Mouse (Mus musculus) hindbrain, embryonic 11.5 days (tissue): ENCODE data around the gene Inf2. TPM values are rescaled to one million over a fixed set of nuclear protein-coding genes. Genes with fewer than 3 reads are reported as not detected.

ENCODE experiments used
- ATAC-seq: fragments of 200-750 bp; cut with Nextera tagmentation; 2 replicates; pipeline ENCODE4 v1.8.0; 2017; ENCODE audit warnings: mild to moderate bottlenecking, moderate TSS enrichment, moderate library complexity; ENCODE audit not compliant: low FRiP score
- DNase-seq: peaks from one replicate; pipeline ENCODE4 v3.0.0-alpha.2; 2015; ENCODE audit warnings: low spot score
- H3K27ac ChIP-seq: fragments of 300-500 bp; sonication (generic); 2 replicates; pipeline ENCODE4 v1.5.1; 2014; ENCODE audit warnings: mild to moderate bottlenecking, low read depth, low read length
- H3K27me3 ChIP-seq: fragments of 300-500 bp; sonication (generic); 2 replicates; pipeline ENCODE4 v1.6.1; 2014; ENCODE audit warnings: mild to moderate bottlenecking, low read length, moderate library complexity, mixed read lengths; ENCODE audit not compliant: control insufficient read depth, insufficient read depth
- H3K36me3 ChIP-seq: fragments of 300-500 bp; sonication (generic); 2 replicates; pipeline ENCODE4 v1.6.1; 2014; ENCODE audit warnings: mild to moderate bottlenecking, low read length, moderate library complexity, mixed read lengths; ENCODE audit not compliant: control insufficient read depth, insufficient read depth
- H3K4me1 ChIP-seq: fragments of 300-500 bp; sonication (generic); replicated peaks from 2 replicates; pipeline ENCODE4 v1.6.1; 2014; ENCODE audit warnings: low read length, mixed read lengths; ENCODE audit not compliant: control insufficient read depth, insufficient read depth
- H3K4me2 ChIP-seq: fragments of 300-500 bp; sonication (generic); replicated peaks from 2 replicates; pipeline ENCODE4 v1.6.1; 2014; ENCODE audit warnings: mild to moderate bottlenecking, low read depth, low read length
- H3K4me3 ChIP-seq: fragments of 300-500 bp; sonication (generic); 2 replicates; pipeline ENCODE4 v1.5.1; 2014; ENCODE audit warnings: low read depth, low read length
- H3K9ac ChIP-seq: fragments of 300-500 bp; sonication (generic); 2 replicates; pipeline ENCODE4 v1.6.1; 2014; ENCODE audit warnings: low read depth, low read length
- H3K9me3 ChIP-seq: fragments of 300-500 bp; sonication (generic); 2 replicates; pipeline ENCODE4 v1.6.1; 2016; ENCODE audit warnings: low read length; ENCODE audit not compliant: control insufficient read depth
- WGBS: fragments of 180-500 bp; shearing (Covaris S2); extraction: QIAGEN DNeasy Blood & Tissue Kit; methylation state at CpG from one replicate; pipeline ENCODE4 v1.1.7; 2014; 5-methylcytosine and 5-hydroxymethylcytosine counted together
- polyA plus RNA-seq: library from polyadenylated mRNA; unstranded; fragments of >200 nt; fragmentation: Nextera tagmentation; extraction: Ambion mirVana; gene quantifications from 2 replicates; pipeline ENCODE4 v1.2.1, GENCODE M21; 2014

Inf2 gene
- polyA plus RNA-seq, 1 experiment from 2014 or later, result 1.2 TPM

GRCm38 (mm10) chr12:112621900-112622299 lies 33.3 kb downstream of the Inf2 start:
- 83% methylated on average over 3 of the region's 3 CpGs for WGBS
- Histone ChIP-seq H3K9me3 (no peaks in the 10 kb centered on the region), H3K27me3 (peaks cover 26% of the 10 kb centered on the region), H3K36me3 (no peaks in the 10 kb centered on the region), H3K4me1 (peaks cover 6% of the 10 kb centered on the region; the same call in 1 of the 2 replicates), H3K4me2 (no peak overlapping the region), H3K9ac (no peak overlapping the region), H3K27ac (no peak overlapping the region), H3K4me3 (no peak overlapping the region)
- no peak for DNase-seq
- no peak for ATAC-seq

- Histone ChIP-seq H3K9me3 (no peaks in the 10 kb centered on the region), H3K27ac (no peak overlapping the region), H3K4me1 (peaks cover 6% of the 10 kb centered on the region; the same call in 1 of the 2 replicates), H3K27me3 (peaks cover 26% of the 10 kb centered on the region), H3K36me3 (no peaks in the 10 kb centered on the region), H3K9ac (no peak overlapping the region), H3K4me3 (no peak overlapping the region), H3K4me2 (no peak overlapping the region)
- DNase-seq (peak; percentile 83), ATAC-seq (no peak)
- WGBS, result 23% methylated on average over 2 of the region's 2 CpGs
These were observed 35.2 kb downstream of the Inf2 start for GRCm38 (mm10) chr12:112623742-112624141.

GRCm38 (mm10) chr12:112625700-112626099 lies 37.1 kb downstream of the Inf2 start:
- Histone ChIP-seq H3K27ac (no peak overlapping the region), H3K9ac (no peak overlapping the region), H3K4me2 (no peak overlapping the region), H3K4me1 (no peaks in the 10 kb centered on the region), H3K27me3 (peaks cover 13% of the 10 kb centered on the region), H3K4me3 (no peak overlapping the region), H3K36me3 (no peaks in the 10 kb centered on the region), H3K9me3 (no peaks in the 10 kb centered on the region)
- ATAC-seq (no peak), DNase-seq (no peak)
- WGBS, result 90% methylated on average over 4 of the region's 4 CpGs

- no peak overlapping the region for H3K4me3 ChIP-seq
- ATAC-seq (no peak), DNase-seq (no peak)
- no peaks in the 10 kb centered on the region for H3K36me3 ChIP-seq
- no peaks in the 10 kb centered on the region for H3K4me1 ChIP-seq
- peaks cover 5% of the 10 kb centered on the region for H3K27me3 ChIP-seq
- no peak overlapping the region for H3K27ac ChIP-seq
- 76% methylated on average over 6 of the region's 6 CpGs for whole genome bisulfite sequencing
- no peak overlapping the region for H3K9ac ChIP-seq
- H3K9me3 ChIP-seq, result no peaks in the 10 kb centered on the region
- H3K4me2 ChIP-seq, result no peak overlapping the region
These were observed 37.9 kb downstream of the Inf2 start for GRCm38 (mm10) chr12:112626455-112626854.

GRCm38 (mm10) chr12:112627097-112627881 lies 38.7 kb downstream of the Inf2 start:
- DNase-seq (peak; percentile 49), ATAC-seq (no peak)
- Histone ChIP-seq H3K27me3 (peaks cover 2% of the 10 kb centered on the region; the same call in 1 of the 2 replicates), H3K36me3 (no peaks in the 10 kb centered on the region), H3K9me3 (no peaks in the 10 kb centered on the region), H3K4me1 (no peaks in the 10 kb centered on the region), H3K4me3 (no peak overlapping the region), H3K27ac (no peak overlapping the region), H3K9ac (no peak overlapping the region), H3K4me2 (no peak overlapping the region)
- 58% methylated on average over 7 of the region's 7 CpGs for WGBS

GRCm38 (mm10) chr12:112628197-112628596 lies 39.6 kb downstream of the Inf2 start:
- Histone ChIP-seq H3K9me3 (no peaks in the 10 kb centered on the region), H3K27ac (no peak overlapping the region), H3K27me3 (peaks cover 2% of the 10 kb centered on the region; the same call in 1 of the 2 replicates), H3K4me3 (no peak overlapping the region), H3K4me1 (no peaks in the 10 kb centered on the region), H3K36me3 (no peaks in the 10 kb centered on the region), H3K4me2 (no peak overlapping the region), H3K9ac (no peak overlapping the region)
- no peak for DNase-seq
- ATAC-seq, result no peak
- WGBS, result 92% methylated on average over 6 of the region's 6 CpGs

GRCm38 (mm10) chr12:112628928-112629721 lies 40.5 kb downstream of the Inf2 start:
- DNase-seq (peak; percentile 77), ATAC-seq (peak; percentile 81)
- no peak overlapping the region for H3K27ac ChIP-seq
- H3K4me1 ChIP-seq, result no peaks in the 10 kb centered on the region
- H3K4me3 ChIP-seq, result no peak overlapping the region
- no peaks in the 10 kb centered on the region for H3K36me3 ChIP-seq
- 36% methylated on average over 19 of the region's 19 CpGs for WGBS
- no peak overlapping the region for H3K9ac ChIP-seq
- H3K4me2 ChIP-seq, result peak overlapping the region; percentile 36
- H3K27me3 ChIP-seq, result peaks cover 2% of the 10 kb centered on the region; the same call in 1 of the 2 replicates
- H3K9me3 ChIP-seq, result no peaks in the 10 kb centered on the region

GRCm38 (mm10) chr12:112630029-112630428 lies 41.4 kb downstream of the Inf2 start:
- Histone ChIP-seq H3K27me3 (no peaks in the 10 kb centered on the region), H3K27ac (no peak overlapping the region), H3K9me3 (no peaks in the 10 kb centered on the region), H3K36me3 (no peaks in the 10 kb centered on the region), H3K4me1 (no peaks in the 10 kb centered on the region), H3K4me2 (no peak overlapping the region), H3K9ac (no peak overlapping the region), H3K4me3 (no peak overlapping the region)
- ATAC-seq (no peak), DNase-seq (no peak)
- WGBS, result 92% methylated on average over 12 of the region's 12 CpGs
